Mouse (Mus musculus) liver, embryonic 13.5 days (tissue): ENCODE measurements around the gene Igsf6. TPM values are rescaled to one million over a fixed set of nuclear protein-coding genes. Genes with fewer than 3 reads are reported as not detected.

Experiments used
- ATAC-seq: fragments of 200-750 bp; cut with Nextera tagmentation; 2 replicates; pipeline ENCODE4 v1.8.0; 2017; ENCODE audit warnings: low read depth, mild to moderate bottlenecking, moderate number of reproducible peaks, moderate library complexity
- DNase-seq: peaks from one replicate; pipeline ENCODE4 v3.0.0; 2022
- H3K27ac ChIP-seq: fragments of 300-500 bp; sonication (generic); 2 replicates; pipeline ENCODE4 v1.5.1; 2015; ENCODE audit warnings: moderate library complexity, mild to moderate bottlenecking, inconsistent platforms
- H3K27me3 ChIP-seq: fragments of 300-500 bp; sonication (generic); 2 replicates; pipeline ENCODE4 v1.6.1; 2015; ENCODE audit warnings: mild to moderate bottlenecking, inconsistent platforms
- H3K36me3 ChIP-seq: fragments of 300-500 bp; sonication (generic); 2 replicates; pipeline ENCODE4 v1.6.1; 2015; ENCODE audit warnings: mild to moderate bottlenecking, inconsistent platforms
- H3K4me1 ChIP-seq: fragments of 300-500 bp; sonication (generic); replicated peaks from 2 replicates; pipeline ENCODE4 v1.6.1; 2015; ENCODE audit warnings: inconsistent platforms
- H3K4me2 ChIP-seq: fragments of 300-500 bp; sonication (generic); 2 replicates; pipeline ENCODE4 v1.6.1; 2015; ENCODE audit warnings: inconsistent platforms, mild to moderate bottlenecking, moderate library complexity
- H3K4me3 ChIP-seq: fragments of 300-500 bp; sonication (generic); replicated peaks from 2 replicates; pipeline ENCODE4 v1.5.1; 2015; ENCODE audit warnings: mild to moderate bottlenecking, inconsistent platforms
- H3K9ac ChIP-seq: fragments of 300-500 bp; sonication (generic); 2 replicates; pipeline ENCODE4 v1.6.1; 2015; ENCODE audit warnings: mild to moderate bottlenecking, inconsistent platforms
- H3K9me3 ChIP-seq: fragments of 300-500 bp; sonication (generic); replicated peaks from 2 replicates; pipeline ENCODE4 v1.6.1; 2016; ENCODE audit warnings: inconsistent platforms
- WGBS: fragments of 180-500 bp; shearing (Covaris S2); methylation state at CpG from one replicate; pipeline ENCODE4 v1.1.7; 2015; ENCODE audit not compliant: insufficient replicate concordance; 5-methylcytosine and 5-hydroxymethylcytosine counted together
- polyA plus RNA-seq: library from polyadenylated mRNA; unstranded; fragments of >200 nt; fragmentation: Nextera tagmentation; extraction: Ambion mirVana; gene quantifications from 2 replicates; pipeline ENCODE4 v1.2.1, GENCODE M21; 2015

The Igsf6 gene
- polyA plus RNA-seq, 1 experiment from 2014 or later: 6.8 TPM

DNA sequence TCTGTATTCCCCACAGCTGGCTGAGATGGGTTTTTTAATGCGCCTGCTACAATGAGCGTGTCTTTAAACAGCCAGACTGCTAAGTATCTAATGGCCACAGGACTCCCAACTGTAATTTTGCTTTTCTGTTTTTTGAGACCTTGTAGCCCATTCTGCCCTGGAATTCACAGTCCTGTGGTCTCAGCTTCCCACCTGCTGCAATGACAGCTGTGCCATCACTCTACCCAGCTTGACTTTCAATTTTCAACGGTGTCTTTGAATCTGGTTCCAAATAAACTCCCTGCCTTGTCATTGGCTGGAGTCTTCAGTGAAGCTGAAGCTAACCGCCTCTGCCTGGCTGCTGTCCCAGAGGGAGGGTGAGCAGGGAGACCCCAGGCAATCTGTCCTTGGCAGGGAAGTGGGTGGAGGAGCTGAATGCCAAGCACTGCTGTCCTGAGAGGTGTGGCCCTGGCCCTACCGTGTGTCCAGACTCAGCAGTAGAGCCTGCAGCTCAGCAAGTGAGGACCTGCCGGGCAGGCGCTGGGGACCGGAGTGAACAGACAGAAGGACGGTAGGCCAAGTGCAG is 8.7 kb upstream of the Igsf6 start:
- no peaks in the 10 kb centered on the region for H3K4me1 ChIP-seq
- no peaks in the 10 kb centered on the region for H3K9me3 ChIP-seq
- 79% methylated on average over 9 of the region's 9 CpGs for WGBS
- H3K4me3 ChIP-seq: no peak overlapping the region
- peaks cover 5% of the 10 kb centered on the region for H3K36me3 ChIP-seq
- DNase-seq: no peak
- no peak overlapping the region for H3K4me2 ChIP-seq
- ATAC-seq: no peak
- no peak overlapping the region for H3K9ac ChIP-seq
- no peaks in the 10 kb centered on the region for H3K27me3 ChIP-seq
- H3K27ac ChIP-seq: no peak overlapping the region

DNA sequence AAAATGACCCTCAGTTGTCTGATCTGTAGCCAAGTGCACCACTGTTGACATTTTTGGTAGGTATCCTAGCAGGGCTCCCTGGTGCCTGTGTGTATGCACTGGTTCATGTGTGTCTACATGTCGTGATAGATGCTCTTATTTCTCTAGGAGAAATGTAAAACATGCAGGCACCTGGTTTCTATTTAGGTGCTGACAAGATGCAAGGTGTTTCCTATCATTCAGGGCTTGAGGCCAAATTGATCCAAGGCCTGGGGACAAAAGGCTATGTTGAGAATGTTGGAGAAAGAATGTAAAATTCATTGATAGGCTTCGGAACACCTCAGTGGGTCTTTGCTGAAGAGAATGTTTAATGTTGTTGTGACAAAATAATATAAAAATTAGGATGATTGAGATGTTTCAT is 7.4 kb upstream of the Igsf6 start:
- no peak for ATAC-seq
- Histone ChIP-seq H3K27ac (no peak overlapping the region), H3K27me3 (no peaks in the 10 kb centered on the region), H3K36me3 (peaks cover 14% of the 10 kb centered on the region), H3K4me1 (no peaks in the 10 kb centered on the region), H3K9ac (no peak overlapping the region), H3K9me3 (no peaks in the 10 kb centered on the region), H3K4me2 (no peak overlapping the region), H3K4me3 (no peak overlapping the region)
- no peak for DNase-seq
- 63% methylated on average over 2 of the region's 2 CpGs for WGBS

DNA sequence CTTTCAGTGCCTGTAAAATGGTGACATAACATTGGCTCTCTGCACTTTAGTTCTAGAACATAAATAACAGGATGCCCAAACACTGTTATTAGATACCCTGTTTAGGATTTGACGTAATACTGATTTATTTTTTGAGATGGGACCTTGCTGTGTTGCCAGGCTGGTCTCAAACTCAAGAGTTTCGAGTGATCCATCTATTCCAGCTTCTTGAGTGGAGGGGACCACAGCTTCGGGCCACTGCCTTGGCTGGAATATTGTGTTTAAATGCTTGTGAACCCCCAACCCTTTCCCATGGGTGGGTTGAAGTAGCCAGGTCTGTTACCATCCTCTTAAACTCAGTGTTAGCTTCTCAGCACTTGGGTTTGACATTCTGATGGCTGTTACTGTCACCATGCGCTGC is 7.0 kb upstream of the Igsf6 start, which contains the start of gene Otoa:
TSS of gene Otoa (plus strand) at position 301 of the 400 bp plus-strand sequence.
- H3K4me2 ChIP-seq: no peak within 1 kb of the TSS
- no peak within 1 kb of the TSS for H3K27ac ChIP-seq
- no peak within 1 kb of the TSS for H3K4me3 ChIP-seq
- H3K9ac ChIP-seq: no peak within 1 kb of the TSS
- H3K4me1 ChIP-seq: no peaks in the 10 kb centered on the region
- no peak for ATAC-seq
- DNase-seq: no peak
- 71% methylated on average over 4 of the region's 4 CpGs for WGBS
- no peaks in the 10 kb centered on the region for H3K27me3 ChIP-seq
- H3K36me3 ChIP-seq: peaks cover 15% of the 10 kb centered on the region
- no peaks in the 10 kb centered on the region for H3K9me3 ChIP-seq

DNA sequence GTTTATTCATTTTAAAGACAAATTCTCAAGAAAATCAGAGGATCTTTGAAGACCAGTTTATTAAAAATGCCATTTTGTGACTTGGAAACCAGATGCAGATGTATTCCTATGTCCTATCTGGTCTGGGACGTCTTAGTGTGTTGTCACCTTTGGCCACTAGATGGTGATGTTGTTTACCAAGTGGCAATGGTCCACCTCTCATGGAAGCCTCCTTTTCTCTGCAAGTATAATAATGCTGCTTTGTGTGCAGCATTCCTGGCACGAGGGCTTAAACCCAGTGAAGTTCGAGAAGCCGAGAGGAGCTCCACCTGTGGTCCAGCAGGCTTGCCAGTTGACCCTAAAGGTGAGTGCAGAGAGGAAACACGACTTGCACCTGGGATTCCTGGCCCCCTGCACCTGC is 3.5 kb upstream of the Igsf6 start:
- Histone ChIP-seq H3K4me3 (no peak overlapping the region), H3K9me3 (no peaks in the 10 kb centered on the region), H3K9ac (no peak overlapping the region), H3K27me3 (no peaks in the 10 kb centered on the region), H3K4me1 (0 out of 2 replicates have a peak, but pooled peaks cover 3% of the 10 kb centered on the region), H3K27ac (no peak overlapping the region), H3K4me2 (no peak overlapping the region), H3K36me3 (peaks cover 27% of the 10 kb centered on the region)
- 53% methylated on average over 5 of the region's 5 CpGs for WGBS
- DNase-seq: peak; percentile 18
- ATAC-seq: no peak

DNA sequence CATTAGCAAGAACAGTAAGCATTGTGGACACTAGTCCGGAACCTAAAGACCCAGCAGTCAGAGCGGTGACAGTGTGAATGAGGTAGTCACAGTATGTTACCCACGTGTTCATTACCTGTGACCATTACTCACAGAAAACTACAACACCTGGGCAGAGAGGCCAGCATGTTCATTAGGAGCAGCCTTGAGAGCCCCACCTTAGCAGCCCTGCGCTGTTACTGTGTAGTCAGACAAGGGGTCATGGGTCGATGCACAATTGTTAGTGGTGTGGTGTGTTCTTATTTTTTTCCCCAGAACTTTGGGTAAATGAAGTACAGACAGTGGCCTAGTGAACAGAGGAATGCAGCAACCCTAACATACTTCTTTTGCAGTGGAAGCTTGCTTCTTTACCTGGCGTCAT is 2.9 kb upstream of the Igsf6 start:
- Histone ChIP-seq H3K36me3 (peaks cover 27% of the 10 kb centered on the region), H3K27ac (no peak overlapping the region), H3K4me3 (no peak overlapping the region), H3K4me2 (no peak overlapping the region), H3K4me1 (0 out of 2 replicates have a peak, but pooled peaks cover 3% of the 10 kb centered on the region), H3K9me3 (no peaks in the 10 kb centered on the region), H3K9ac (no peak overlapping the region), H3K27me3 (no peaks in the 10 kb centered on the region)
- ATAC-seq (no peak), DNase-seq (no peak)
- 88% methylated on average over 6 of the region's 6 CpGs for WGBS

DNA sequence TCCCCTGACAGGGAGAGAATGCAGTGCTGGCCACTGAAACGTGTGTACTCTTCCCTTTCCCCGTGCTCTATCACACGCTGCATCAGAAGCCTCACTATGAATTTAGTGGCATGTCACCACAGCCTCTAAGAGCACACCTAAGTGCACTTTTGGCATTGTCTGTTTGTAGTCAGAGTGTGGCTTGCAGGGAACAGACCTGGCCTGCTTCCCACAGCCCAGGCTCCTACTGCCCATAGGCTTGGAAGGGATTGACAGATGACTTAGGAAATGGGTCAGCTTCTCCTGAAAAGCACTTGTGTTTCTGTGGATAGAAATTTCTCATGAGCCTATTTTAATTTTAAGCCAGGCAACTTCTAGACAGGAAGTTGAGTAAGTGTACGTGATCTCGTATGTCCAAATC is 1.0 kb upstream of the Igsf6 start:
- H3K27ac ChIP-seq: peak overlapping the region; percentile 53; the same call in 1 of the 2 replicates
- WGBS: 64% methylated on average over 5 of the region's 5 CpGs

DNA sequence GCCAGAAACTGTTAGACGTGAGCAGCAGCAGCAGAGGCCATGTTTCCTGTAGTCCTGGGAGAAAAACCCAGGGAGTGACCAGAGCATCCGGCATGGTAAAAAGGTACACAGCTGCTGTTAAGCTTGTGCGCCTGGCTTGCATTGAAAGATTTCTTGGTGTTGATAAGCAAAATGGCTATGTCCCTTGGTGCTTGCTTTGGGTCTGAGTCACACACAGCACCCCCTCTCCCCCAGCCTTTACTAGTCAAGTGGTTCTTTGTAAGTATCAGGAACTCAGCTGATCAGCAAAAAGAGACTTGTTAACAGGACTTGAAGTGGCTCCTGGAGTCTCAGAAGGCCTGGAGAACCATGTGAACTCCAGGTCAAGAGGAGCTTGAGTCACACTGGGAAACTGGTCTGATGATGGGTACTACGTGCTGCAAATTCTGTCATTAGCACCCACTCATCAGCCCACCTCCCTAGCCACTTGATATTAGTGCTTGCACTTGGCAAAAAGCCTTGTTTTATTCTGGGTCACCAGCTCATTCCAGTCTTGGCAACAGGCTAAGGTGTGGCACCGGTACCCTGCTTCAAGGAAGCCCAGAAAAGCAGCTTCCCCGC is 529 bp upstream of the Igsf6 start:
- H3K27me3 ChIP-seq: no peaks in the 10 kb centered on the region
- WGBS: 63% methylated on average over 6 of the region's 6 CpGs
- H3K9me3 ChIP-seq: no peaks in the 10 kb centered on the region
- H3K4me2 ChIP-seq: peak overlapping the region; percentile 3; the same call in 1 of the 2 replicates
- ATAC-seq (no peak), DNase-seq (no peak)
- peak overlapping the region; percentile 53 for H3K27ac ChIP-seq
- H3K36me3 ChIP-seq: peaks cover 38% of the 10 kb centered on the region
- H3K4me3 ChIP-seq: no peak overlapping the region
- 0 out of 2 replicates have a peak, but pooled peaks cover 3% of the 10 kb centered on the region for H3K4me1 ChIP-seq
- no peak overlapping the region for H3K9ac ChIP-seq

More for the DNA sequence above, 1.0 kb upstream of the Igsf6 start:
- Histone ChIP-seq H3K27me3 (no peaks in the 10 kb centered on the region), H3K9ac (no peak overlapping the region), H3K4me2 (no peak overlapping the region), H3K36me3 (peaks cover 34% of the 10 kb centered on the region), H3K4me1 (0 out of 2 replicates have a peak, but pooled peaks cover 3% of the 10 kb centered on the region), H3K9me3 (no peaks in the 10 kb centered on the region), H3K4me3 (no peak overlapping the region)
- DNase-seq (no peak), ATAC-seq (no peak)

DNA sequence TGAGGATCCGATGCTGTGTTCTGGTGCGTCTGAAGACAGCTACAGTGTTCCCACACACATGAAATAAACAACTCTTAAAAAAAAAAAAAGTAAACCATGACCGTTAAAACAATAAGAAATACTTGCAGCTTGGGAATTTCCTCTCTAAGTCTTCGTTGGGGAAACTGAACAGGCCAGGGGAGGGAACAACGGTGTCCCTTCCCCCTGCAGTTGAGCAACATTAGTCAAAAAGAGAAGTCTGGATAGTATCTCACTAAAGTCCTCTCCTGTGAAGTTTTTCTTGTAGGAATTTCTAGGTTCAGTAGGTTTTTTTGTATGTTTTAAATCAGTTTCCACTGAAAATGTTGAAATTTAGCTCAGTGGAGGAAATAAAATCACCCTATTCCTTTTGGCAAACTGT is 1.9 kb downstream of the Igsf6 start:
- H3K9ac ChIP-seq: no peak overlapping the region
- DNase-seq: no peak
- WGBS: 64% methylated on average over 5 of the region's 5 CpGs

DNA sequence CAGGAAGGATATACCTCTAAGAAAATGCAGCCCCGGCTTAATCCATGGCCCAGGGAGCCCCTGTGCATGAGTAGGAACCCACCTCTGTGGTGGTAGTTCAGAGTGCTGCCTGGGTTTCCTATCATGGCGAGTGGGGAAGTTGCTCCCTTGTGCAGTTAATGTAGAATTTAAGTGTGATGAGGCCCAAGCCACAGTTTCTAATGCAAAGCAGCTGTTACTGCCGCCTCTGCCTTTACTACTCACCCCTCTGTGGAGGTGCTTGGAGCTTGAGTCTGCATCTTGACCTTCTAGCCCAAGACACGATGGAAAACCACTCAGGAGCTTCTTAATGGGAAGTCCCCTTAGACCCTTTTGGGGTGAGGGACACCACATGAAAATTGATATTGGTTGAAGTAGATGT is 3.1 kb downstream of the Igsf6 start:
- Histone ChIP-seq H3K4me2 (no peak overlapping the region), H3K4me3 (no peak overlapping the region), H3K27me3 (no peaks in the 10 kb centered on the region), H3K9ac (no peak overlapping the region), H3K36me3 (peaks cover 37% of the 10 kb centered on the region), H3K27ac (no peak overlapping the region), H3K9me3 (no peaks in the 10 kb centered on the region), H3K4me1 (0 out of 2 replicates have a peak, but pooled peaks cover 3% of the 10 kb centered on the region)
- 79% methylated on average over 4 of the region's 4 CpGs for WGBS
- ATAC-seq: no peak
- DNase-seq: no peak

More for the DNA sequence above, 1.9 kb downstream of the Igsf6 start:
- Histone ChIP-seq H3K9me3 (no peaks in the 10 kb centered on the region), H3K27me3 (no peaks in the 10 kb centered on the region), H3K4me3 (no peak overlapping the region), H3K27ac (no peak overlapping the region; the same call in 1 of the 2 replicates), H3K36me3 (peaks cover 39% of the 10 kb centered on the region), H3K4me2 (0 out of 2 replicates have a peak overlapping the region, but pooled peaks have one; percentile 8), H3K4me1 (0 out of 2 replicates have a peak, but pooled peaks cover 3% of the 10 kb centered on the region)
- no peak for ATAC-seq

DNA sequence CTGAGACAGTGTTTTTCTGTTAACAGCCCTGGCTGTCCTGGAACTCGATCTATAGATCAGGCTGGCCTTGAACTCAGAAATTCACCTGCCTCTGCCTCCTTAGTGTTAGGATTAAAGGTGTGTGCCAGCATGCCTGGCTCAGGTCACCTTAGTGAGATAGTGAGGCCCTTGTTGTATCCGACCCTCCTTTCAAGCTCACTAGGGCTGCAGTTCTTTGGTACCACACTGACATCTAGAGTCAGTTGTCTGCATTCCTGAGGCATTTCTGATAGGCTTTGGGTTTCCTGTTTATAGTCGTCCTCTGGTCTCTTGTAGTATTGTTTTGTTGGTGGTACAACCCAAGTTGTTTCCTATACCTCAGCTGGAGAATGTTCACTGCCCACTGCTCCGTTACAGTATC is 10.1 kb downstream of the Igsf6 start:
- 40% methylated on average over 4 of the region's 4 CpGs for WGBS

DNA sequence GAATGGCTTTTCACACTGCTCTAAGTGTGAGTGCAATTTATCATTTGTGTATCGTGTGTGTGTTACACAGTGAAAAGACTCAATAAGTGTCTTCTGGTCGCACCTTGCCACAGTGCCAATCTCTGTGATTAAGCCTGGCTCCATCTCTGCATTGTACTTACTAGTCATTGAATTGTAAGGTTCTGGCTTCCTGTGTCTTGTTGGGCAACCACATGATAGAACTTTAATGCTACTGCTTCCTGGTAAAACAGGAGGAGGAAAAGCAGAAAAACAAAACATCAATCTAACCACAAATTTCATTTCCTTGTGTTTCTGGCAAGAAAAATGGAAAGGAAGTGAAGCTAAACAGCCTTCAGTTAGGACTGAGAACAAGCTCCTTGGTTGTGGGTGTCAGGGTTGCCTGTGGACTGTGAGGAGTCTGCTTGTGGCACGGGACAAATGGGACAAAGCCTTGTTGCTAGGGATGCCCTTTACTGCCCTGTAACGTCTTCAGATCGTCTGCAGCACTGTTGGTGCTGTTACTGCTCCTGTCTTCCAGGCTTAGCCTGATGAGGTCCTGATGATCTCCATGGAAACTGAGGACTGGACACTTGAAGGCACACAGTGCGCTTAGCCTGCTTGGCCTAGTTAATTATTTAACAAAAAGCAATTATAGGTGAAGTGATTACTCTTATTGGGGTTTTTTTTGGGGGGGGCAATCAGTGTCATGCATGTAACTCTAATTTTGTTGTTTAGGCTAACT is 14.7 kb downstream of the Igsf6 start:
- H3K4me2 ChIP-seq: no peak overlapping the region
- no peaks in the 10 kb centered on the region for H3K9me3 ChIP-seq
- no peak overlapping the region for H3K9ac ChIP-seq
- no peak overlapping the region for H3K27ac ChIP-seq
- ATAC-seq: no peak
- peaks cover 22% of the 10 kb centered on the region for H3K36me3 ChIP-seq
- H3K27me3 ChIP-seq: no peaks in the 10 kb centered on the region
- WGBS: 72% methylated on average over 6 of the region's 6 CpGs
- DNase-seq: no peak
- H3K4me3 ChIP-seq: no peak overlapping the region
- no peaks in the 10 kb centered on the region for H3K4me1 ChIP-seq

More for the DNA sequence above, 10.1 kb downstream of the Igsf6 start:
- ATAC-seq (no peak), DNase-seq (no peak)
- Histone ChIP-seq H3K27ac (no peak overlapping the region), H3K9ac (no peak overlapping the region), H3K9me3 (no peaks in the 10 kb centered on the region), H3K27me3 (no peaks in the 10 kb centered on the region), H3K4me3 (no peak overlapping the region), H3K4me1 (no peaks in the 10 kb centered on the region), H3K4me2 (no peak overlapping the region), H3K36me3 (peaks cover 16% of the 10 kb centered on the region; the same call in 1 of the 2 replicates)
